Mouse (Mus musculus): ENCODE measurements around the gene Best1. TPM values are rescaled to one million over a fixed set of nuclear protein-coding genes. Genes with fewer than 3 reads are reported as not detected.
"Not testable (repeated sequence)": the region's sequence is repeated elsewhere in the genome, so short reads cannot be mapped to it uniquely, and the experiment has no call there.

Gene Best1
- total and polyA plus RNA-seq, 2 experiments from 2014 or later = 2.9 to 4.1 TPM

GRCm38 (mm10) chr19:9980258-9980657 is 21.2 kb downstream of the Best1 start, which contains the start of gene Fth1:
Gene Fth1, plus strand, starts transcription at chr19:9980598.
- Histone ChIP-seq H3K4me3 (ENCODE audit: low read depth, low read length) (no peak within 1 kb of the TSS), H3K27me3 (ENCODE audit: insufficient read depth, low read length) (no peaks in the 10 kb centered on the region), H3K4me1 (ENCODE audit: insufficient read depth, low read length) (peaks cover 15% of the 10 kb centered on the region; the same call in 1 of the 2 replicates), H3K9me3 (ENCODE audit: low read length) (no peaks in the 10 kb centered on the region), H3K9ac (replicated peaks; ENCODE audit: low read length, poor library complexity, severe bottlenecking) (no peak within 1 kb of the TSS), H3K36me3 (ENCODE audit: insufficient read depth, low read length) (peaks cover 11% of the 10 kb centered on the region), H3K4me2 (ENCODE audit: low read depth, low read length, poor library complexity, severe bottlenecking) (no peak within 1 kb of the TSS), H3K27ac (ENCODE audit: low read depth, low read length) (no peak within 1 kb of the TSS)
- WGBS = 92% methylated on average over 4 of the region's 4 CpGs
- TF ChIP-seq CTCF (IDR thresholded peaks at IDR 0.05) = no peak
- no peak for ATAC-seq (ENCODE audit: low FRiP score)
- DNase-seq (ENCODE audit: low spot score) = no peak

- no peak for TF ChIP-seq CTCF (IDR thresholded peaks at IDR 0.05)
- Histone ChIP-seq H3K36me3 (ENCODE audit: insufficient read depth, low read length) (0 out of 2 replicates have a peak, but pooled peaks cover under 1% of the 10 kb centered on the region), H3K9me3 (ENCODE audit: low read length) (no peaks in the 10 kb centered on the region), H3K4me1 (ENCODE audit: insufficient read depth, low read length) (peaks cover 15% of the 10 kb centered on the region; the same call in 1 of the 2 replicates), H3K4me3 (ENCODE audit: low read depth, low read length) (no peak overlapping the region), H3K27me3 (ENCODE audit: insufficient read depth, low read length) (no peaks in the 10 kb centered on the region), H3K27ac (ENCODE audit: low read depth, low read length) (no peak overlapping the region), H3K4me2 (ENCODE audit: low read depth, low read length, poor library complexity, severe bottlenecking) (no peak overlapping the region), H3K9ac (replicated peaks; ENCODE audit: low read length, poor library complexity, severe bottlenecking) (no peak overlapping the region)
- WGBS = 80% methylated on average over 2 of the region's 2 CpGs
- no peak for DNase-seq (ENCODE audit: low spot score)
- no peak for ATAC-seq (ENCODE audit: low FRiP score)
Measured at GRCm38 (mm10) chr19:9979156-9979555, 22.3 kb downstream of the Best1 start.

- Histone ChIP-seq H3K4me1 (ENCODE audit: insufficient read depth, low read length) (peaks cover 10% of the 10 kb centered on the region; the same call in 1 of the 2 replicates), H3K36me3 (ENCODE audit: insufficient read depth, low read length) (no peaks in the 10 kb centered on the region), H3K27ac (ENCODE audit: low read depth, low read length) (no peak overlapping the region), H3K9me3 (ENCODE audit: low read length) (no peaks in the 10 kb centered on the region), H3K4me3 (ENCODE audit: low read depth, low read length) (no peak overlapping the region), H3K9ac (replicated peaks; ENCODE audit: low read length, poor library complexity, severe bottlenecking) (no peak overlapping the region), H3K4me2 (ENCODE audit: low read depth, low read length, poor library complexity, severe bottlenecking) (no peak overlapping the region), H3K27me3 (ENCODE audit: insufficient read depth, low read length) (no peaks in the 10 kb centered on the region)
- no peak for TF ChIP-seq CTCF (IDR thresholded peaks at IDR 0.05)
- 67% methylated on average over 5 of the region's 5 CpGs for WGBS
- ATAC-seq (ENCODE audit: low FRiP score) (no peak), DNase-seq (ENCODE audit: low spot score) (peak; percentile 62)
Measured at GRCm38 (mm10) chr19:9978431-9978951, 22.9 kb downstream of the Best1 start.

DNA sequence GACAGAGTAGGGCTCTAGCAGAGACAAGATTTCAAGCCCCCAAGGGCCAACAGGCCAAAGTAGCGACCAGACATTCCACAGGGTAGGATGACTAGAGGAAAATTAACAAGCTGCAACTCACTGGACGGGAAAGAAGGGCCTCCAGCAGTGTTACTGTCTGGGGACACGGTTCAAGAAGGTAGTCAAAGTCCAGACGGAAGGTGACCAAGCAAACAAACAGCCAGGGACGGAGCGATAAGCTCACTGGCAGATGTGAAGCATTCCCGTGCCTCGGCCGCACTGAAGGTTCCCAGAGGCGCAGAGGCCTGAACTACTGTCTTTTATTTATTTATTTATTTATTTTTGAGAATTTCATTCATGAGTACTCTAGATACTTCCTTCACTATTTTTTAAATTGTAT is 24.3 kb downstream of the Best1 start:
- Histone ChIP-seq H3K27ac (ENCODE audit: low read depth, low read length) (no peak overlapping the region), H3K4me2 (ENCODE audit: low read depth, low read length, poor library complexity, severe bottlenecking) (no peak overlapping the region), H3K4me1 (ENCODE audit: insufficient read depth, low read length) (peaks cover 9% of the 10 kb centered on the region; the same call in 1 of the 2 replicates), H3K9ac (replicated peaks; ENCODE audit: low read length, poor library complexity, severe bottlenecking) (no peak overlapping the region), H3K4me3 (ENCODE audit: low read depth, low read length) (no peak overlapping the region), H3K36me3 (ENCODE audit: insufficient read depth, low read length) (no peaks in the 10 kb centered on the region), H3K9me3 (ENCODE audit: low read length) (no peaks in the 10 kb centered on the region), H3K27me3 (ENCODE audit: insufficient read depth, low read length) (no peaks in the 10 kb centered on the region)
- ATAC-seq (ENCODE audit: low FRiP score) (no peak), DNase-seq (ENCODE audit: low spot score) (no peak)
- WGBS = 88% methylated on average over 10 of the region's 10 CpGs
- no peak for TF ChIP-seq CTCF (IDR thresholded peaks at IDR 0.05)

GRCm38 (mm10) chr19:9974853-9975252 is 26.6 kb downstream of the Best1 start:
- H3K4me1 ChIP-seq (ENCODE audit: insufficient read depth, low read length); DNase-seq (ENCODE audit: low spot score); H3K36me3 ChIP-seq (ENCODE audit: insufficient read depth, low read length); H3K4me3 ChIP-seq (ENCODE audit: low read depth, low read length); H3K27ac ChIP-seq (ENCODE audit: low read depth, low read length); H3K4me2 ChIP-seq (ENCODE audit: low read depth, low read length, poor library complexity, severe bottlenecking); H3K9ac ChIP-seq (replicated peaks; ENCODE audit: low read length, poor library complexity, severe bottlenecking); H3K27me3 ChIP-seq (ENCODE audit: insufficient read depth, low read length); H3K9me3 ChIP-seq (ENCODE audit: low read length); ATAC-seq (ENCODE audit: low FRiP score): not testable (repeated sequence)
- 74% methylated on average over 2 of the region's 2 CpGs for WGBS

- H3K27me3 ChIP-seq (ENCODE audit: insufficient read depth, low read length) = no peaks in the 10 kb centered on the region
- H3K4me3 ChIP-seq (ENCODE audit: low read depth, low read length) = no peak overlapping the region
- H3K9ac ChIP-seq (replicated peaks; ENCODE audit: low read length, poor library complexity, severe bottlenecking) = no peak overlapping the region
- no peak for ATAC-seq (ENCODE audit: low FRiP score)
- no peaks in the 10 kb centered on the region for H3K36me3 ChIP-seq (ENCODE audit: insufficient read depth, low read length)
- no peaks in the 10 kb centered on the region for H3K4me1 ChIP-seq (ENCODE audit: insufficient read depth, low read length)
- 88% methylated on average over 9 of the region's 10 CpGs for WGBS
- no peak for DNase-seq (ENCODE audit: low spot score)
- H3K4me2 ChIP-seq (ENCODE audit: low read depth, low read length, poor library complexity, severe bottlenecking) = no peak overlapping the region
- TF ChIP-seq CTCF (IDR thresholded peaks at IDR 0.05) = no peak
- H3K9me3 ChIP-seq (ENCODE audit: low read length) = no peaks in the 10 kb centered on the region
- H3K27ac ChIP-seq (ENCODE audit: low read depth, low read length) = no peak overlapping the region
Measured at GRCm38 (mm10) chr19:9968081-9968787, 33.2 kb downstream of the Best1 start.
